Mouse (Mus musculus) embryonic facial prominence, embryonic 13.5 days (tissue): ENCODE measurements at regions not wholly inside any gene's neighbourhood (a gene's known extent, or its start where the extent isn't known, plus 50 kb on each side); places are given as distances from the start of the nearest gene placed in this dataset.

ENCODE experiments used
- ATAC-seq: fragments of 200-750 bp; cut with Nextera tagmentation; 2 replicates; pipeline ENCODE4 v1.8.0; 2017; ENCODE audit warnings: low read depth; ENCODE audit not compliant: insufficient number of reproducible peaks, insufficient read depth, low FRiP score, low TSS enrichment
- H3K27ac ChIP-seq: fragments of 300-500 bp; sonication (generic); 2 replicates; pipeline ENCODE4 v1.5.1; 2015; ENCODE audit warnings: moderate library complexity, mild to moderate bottlenecking, inconsistent platforms
- H3K27me3 ChIP-seq: fragments of 300-500 bp; sonication (generic); 2 replicates; pipeline ENCODE4 v1.6.1; 2015; ENCODE audit warnings: mild to moderate bottlenecking, inconsistent platforms
- H3K36me3 ChIP-seq: fragments of 300-500 bp; sonication (generic); 2 replicates; pipeline ENCODE4 v1.6.1; 2015; ENCODE audit warnings: mild to moderate bottlenecking, inconsistent platforms
- H3K4me1 ChIP-seq: fragments of 300-500 bp; sonication (generic); 2 replicates; pipeline ENCODE4 v1.6.1; 2015; ENCODE audit warnings: inconsistent platforms
- H3K4me2 ChIP-seq: fragments of 300-500 bp; sonication (generic); 2 replicates; pipeline ENCODE4 v1.6.1; 2015; ENCODE audit warnings: moderate library complexity, mild to moderate bottlenecking, inconsistent platforms
- H3K4me3 ChIP-seq: fragments of 300-500 bp; sonication (generic); 2 replicates; pipeline ENCODE4 v1.5.1; 2015; ENCODE audit warnings: mild to moderate bottlenecking, inconsistent platforms
- H3K9ac ChIP-seq: fragments of 300-500 bp; sonication (generic); 2 replicates; pipeline ENCODE4 v1.6.1; 2015; ENCODE audit warnings: mild to moderate bottlenecking, inconsistent platforms
- H3K9me3 ChIP-seq: fragments of 300-500 bp; sonication (generic); 2 replicates; pipeline ENCODE4 v1.6.1; 2016; ENCODE audit warnings: inconsistent platforms
- WGBS: fragments of 180-500 bp; shearing (Covaris S2); methylation state at CpG from one replicate; pipeline ENCODE4 v1.1.7; 2015; ENCODE audit warnings: mixed read lengths; 5-methylcytosine and 5-hydroxymethylcytosine counted together

GRCm38 (mm10) chr14:33865746-33866145, 57.6 kb upstream of the Gdf10 start:
- 82% methylated on average over 2 of the region's 2 CpGs for WGBS
- no peaks in the 10 kb centered on the region for H3K36me3 ChIP-seq
- no peaks in the 10 kb centered on the region for H3K4me1 ChIP-seq
- H3K27me3 ChIP-seq: no peaks in the 10 kb centered on the region
- no peak overlapping the region for H3K4me3 ChIP-seq
- no peak overlapping the region for H3K27ac ChIP-seq
- no peak overlapping the region for H3K4me2 ChIP-seq
- H3K9ac ChIP-seq: no peak overlapping the region
- H3K9me3 ChIP-seq: no peaks in the 10 kb centered on the region
- no peak for ATAC-seq

- Histone ChIP-seq H3K36me3 (no peaks in the 10 kb centered on the region), H3K9me3 (no peaks in the 10 kb centered on the region), H3K27me3 (no peaks in the 10 kb centered on the region), H3K4me3 (no peak overlapping the region), H3K4me1 (no peaks in the 10 kb centered on the region), H3K27ac (no peak overlapping the region), H3K9ac (no peak overlapping the region), H3K4me2 (no peak overlapping the region)
- ATAC-seq: no peak
- WGBS: 89% methylated on average over 3 of the region's 3 CpGs
Measured at GRCm38 (mm10) chr14:33867674-33868073, 55.7 kb upstream of the Gdf10 start.
